Mouse (Mus musculus) limb, embryonic 14.5 days (tissue): ENCODE results near the gene Rad9a. TPM values are rescaled to one million over a fixed set of nuclear protein-coding genes. Genes with fewer than 3 reads are reported as not detected.
A peak's percentile ranks its signal among the peaks of the same experiment; 100 is the strongest.

Source experiments
- ATAC-seq: fragments of 200-750 bp; cut with Nextera tagmentation; 2 replicates; pipeline ENCODE4 v1.8.0; 2017; ENCODE audit warnings: low read depth, moderate number of reproducible peaks, moderate TSS enrichment; ENCODE audit not compliant: low FRiP score
- DNase-seq: peaks from one replicate; pipeline ENCODE4 v3.0.0-alpha.2; 2015; ENCODE audit warnings: low spot score
- H3K27ac ChIP-seq: fragments of 300-500 bp; sonication (generic); replicated peaks from 2 replicates; pipeline ENCODE4 v1.5.1; 2014; ENCODE audit warnings: low read depth, mild to moderate bottlenecking, low read length, moderate library complexity, mixed read lengths
- H3K27me3 ChIP-seq: fragments of 300-500 bp; sonication (generic); 2 replicates; pipeline ENCODE4 v1.6.1; 2014; ENCODE audit warnings: low read length, mixed read lengths; ENCODE audit not compliant: control insufficient read depth, insufficient read depth
- H3K36me3 ChIP-seq: fragments of 300-500 bp; sonication (generic); 2 replicates; pipeline ENCODE4 v1.6.1; 2014; ENCODE audit warnings: mild to moderate bottlenecking, low read length, moderate library complexity, mixed read lengths; ENCODE audit not compliant: control insufficient read depth, insufficient read depth
- H3K4me1 ChIP-seq: fragments of 300-500 bp; sonication (generic); 2 replicates; pipeline ENCODE4 v1.6.1; 2014; ENCODE audit warnings: antibody characterized with exemption, low read length, mixed read lengths; ENCODE audit not compliant: control insufficient read depth, insufficient read depth
- H3K4me2 ChIP-seq: fragments of 300-500 bp; sonication (generic); replicated peaks from 2 replicates; pipeline ENCODE4 v1.6.1; 2014; ENCODE audit warnings: low read depth, mild to moderate bottlenecking, low read length, moderate library complexity; ENCODE audit not compliant: severe bottlenecking
- H3K4me3 ChIP-seq: fragments of 300-500 bp; sonication (generic); replicated peaks from 2 replicates; pipeline ENCODE4 v1.5.1; 2014; ENCODE audit warnings: low read length
- H3K9ac ChIP-seq: fragments of 300-500 bp; sonication (generic); 2 replicates; pipeline ENCODE4 v1.6.1; 2014; ENCODE audit warnings: mild to moderate bottlenecking, low read depth, low read length, moderate library complexity; ENCODE audit not compliant: severe bottlenecking
- H3K9me3 ChIP-seq: fragments of 300-500 bp; sonication (generic); 2 replicates; pipeline ENCODE4 v1.6.1; 2016; ENCODE audit warnings: low read length; ENCODE audit not compliant: control insufficient read depth
- POLR2A ChIP-seq: fragments of 200-500 bp; IDR thresholded peaks from 2 replicates; pipeline ENCODE4 v1.8.0; 2012; ENCODE audit warnings: inconsistent platforms, mild to moderate bottlenecking, moderate library complexity, borderline replicate concordance; ENCODE audit not compliant: insufficient read depth, insufficient read length; ENCODE audit errors: extremely low read depth
- WGBS: fragments of 180-500 bp; shearing (Covaris S2); extraction: QIAGEN DNeasy Blood & Tissue Kit; methylation state at CpG from one replicate; pipeline ENCODE4 v1.1.7; 2014; 5-methylcytosine and 5-hydroxymethylcytosine counted together
- polyA plus RNA-seq, 2 experiments: library from polyadenylated mRNA; depleted of rRNA in 1 of 2; stranded (reverse) in 1 of 2; unstranded in 1 of 2; fragments of >200 nt; fragmentation: Nextera tagmentation in 1 of 2; extraction: Ambion mirVana in 1 of 2; gene quantifications; 2 replicates each; pipeline versions ENCODE4 v1.2.1 to v1.2.3; 2012 to 2014

The Rad9a gene
- polyA plus RNA-seq, 2 experiments = 33.3 to 57.5 TPM

GRCm38 (mm10) chr19:4197180-4197579 lies 4.3 kb downstream of the Rad9a start:
- Histone ChIP-seq H3K27me3 (no peaks in the 10 kb centered on the region), H3K4me1 (peaks cover 24% of the 10 kb centered on the region), H3K4me3 (no peak overlapping the region), H3K4me2 (no peak overlapping the region), H3K36me3 (peaks cover 74% of the 10 kb centered on the region), H3K9me3 (no peaks in the 10 kb centered on the region), H3K27ac (no peak overlapping the region), H3K9ac (no peak overlapping the region)
- no peak for DNase-seq
- no peak for ATAC-seq
- WGBS = 58% methylated on average over 3 of the region's 3 CpGs
- no peak for TF ChIP-seq POLR2A

- Histone ChIP-seq H3K9me3 (no peaks in the 10 kb centered on the region), H3K9ac (no peak overlapping the region), H3K27ac (no peak overlapping the region), H3K4me1 (peaks cover 22% of the 10 kb centered on the region), H3K4me2 (no peak overlapping the region), H3K4me3 (no peak overlapping the region), H3K27me3 (no peaks in the 10 kb centered on the region), H3K36me3 (peaks cover 74% of the 10 kb centered on the region)
- ATAC-seq (no peak), DNase-seq (peak; percentile 24)
- WGBS = 14% methylated on average over 4 of the region's 5 CpGs
- TF ChIP-seq POLR2A = no peak
Observed at GRCm38 (mm10) chr19:4196548-4196947, 4.9 kb downstream of the Rad9a start.

GRCm38 (mm10) chr19:4196048-4196447 lies 5.4 kb downstream of the Rad9a start:
- no peak overlapping the region for H3K4me3 ChIP-seq
- H3K27me3 ChIP-seq = no peaks in the 10 kb centered on the region
- no peak overlapping the region for H3K9ac ChIP-seq
- WGBS = 47% methylated on average over 2 of the region's 2 CpGs
- no peak for TF ChIP-seq POLR2A
- peaks cover 26% of the 10 kb centered on the region for H3K4me1 ChIP-seq
- H3K36me3 ChIP-seq = peaks cover 74% of the 10 kb centered on the region
- H3K4me2 ChIP-seq = no peak overlapping the region
- ATAC-seq = no peak
- H3K9me3 ChIP-seq = no peaks in the 10 kb centered on the region
- H3K27ac ChIP-seq = no peak overlapping the region
- DNase-seq = no peak

GRCm38 (mm10) chr19:4194776-4195650 lies 6.4 kb downstream of the Rad9a start:
- TF ChIP-seq POLR2A = no peak
- no peaks in the 10 kb centered on the region for H3K9me3 ChIP-seq
- H3K4me2 ChIP-seq = no peak overlapping the region
- H3K4me1 ChIP-seq = peaks cover 16% of the 10 kb centered on the region
- H3K4me3 ChIP-seq = no peak overlapping the region
- H3K9ac ChIP-seq = no peak overlapping the region
- ATAC-seq (no peak), DNase-seq (no peak)
- WGBS = 85% methylated on average over 12 of the region's 12 CpGs
- H3K36me3 ChIP-seq = peaks cover 70% of the 10 kb centered on the region
- no peak overlapping the region for H3K27ac ChIP-seq
- no peaks in the 10 kb centered on the region for H3K27me3 ChIP-seq

GRCm38 (mm10) chr19:4194021-4194724 lies 7.3 kb downstream of the Rad9a start:
- ATAC-seq (no peak), DNase-seq (no peak)
- H3K9me3 ChIP-seq = no peaks in the 10 kb centered on the region
- no peak overlapping the region for H3K9ac ChIP-seq
- TF ChIP-seq POLR2A = no peak
- H3K4me3 ChIP-seq = no peak overlapping the region
- no peak overlapping the region for H3K4me2 ChIP-seq
- H3K27ac ChIP-seq = no peak overlapping the region
- H3K36me3 ChIP-seq = peaks cover 62% of the 10 kb centered on the region
- WGBS = 82% methylated on average over 8 of the region's 8 CpGs
- H3K4me1 ChIP-seq = peaks cover 15% of the 10 kb centered on the region
- no peaks in the 10 kb centered on the region for H3K27me3 ChIP-seq
